Mouse (Mus musculus): ENCODE measurements around the gene 3110082J24Rik.

- no peak for TF ChIP-seq CTCF (IDR thresholded peaks at IDR 0.05; ENCODE audit: borderline replicate concordance, extremely low read depth, insufficient read depth, insufficient read length)
- no peak for TF ChIP-seq POLR2A (IDR thresholded peaks at IDR 0.05; ENCODE audit: borderline replicate concordance, extremely low read depth, insufficient read depth, insufficient read length, poor library complexity, severe bottlenecking)
Measured at GRCm38 (mm10) chr5:30122481-30122880, 16.6 kb upstream of the 3110082J24Rik start.

All from brain, embryonic 14.5 days (tissue).